Mouse (Mus musculus) bone marrow, adult 2 months (tissue): ENCODE measurements around the gene Ctsm. TPM values are rescaled to one million over a fixed set of nuclear protein-coding genes. Genes with fewer than 3 reads are reported as not detected.
"Not testable (repeated sequence)": the region's sequence is repeated elsewhere in the genome, so short reads cannot be mapped to it uniquely, and the experiment has no call there.

Experiments used
- H3K27ac ChIP-seq: fragments of 200-500 bp; 2 replicates; pipeline ENCODE4 v1.5.1; 2012; ENCODE audit warnings: low read depth, mild to moderate bottlenecking, control low read depth, inconsistent platforms, low read length; ENCODE audit not compliant: control insufficient read depth, poor library complexity, insufficient read depth
- H3K4me1 ChIP-seq: fragments of 200-500 bp; 2 replicates; pipeline ENCODE4 v1.6.1; 2011; ENCODE audit warnings: low read length; ENCODE audit not compliant: control insufficient read depth, insufficient read depth
- H3K4me3 ChIP-seq: fragments of 200-500 bp; replicated peaks from 2 replicates; pipeline ENCODE3; 2011; ENCODE audit warnings: mild to moderate bottlenecking, low read depth, low read length, control low read depth; ENCODE audit not compliant: control insufficient read depth
- CTCF ChIP-seq: fragments of 200-500 bp; IDR thresholded peaks from 2 replicates; pipeline ENCODE4 v1.5.1; 2011; ENCODE audit warnings: low read length, control low read depth; ENCODE audit not compliant: control insufficient read depth, insufficient read depth
- POLR2A ChIP-seq: fragments of 200-500 bp; IDR thresholded peaks from 2 replicates; pipeline ENCODE4 v1.6.1; 2011; ENCODE audit warnings: low read depth, mild to moderate bottlenecking, control low read depth, low read length, borderline replicate concordance; ENCODE audit not compliant: control insufficient read depth
- WGBS: fragments of 180-500 bp; shearing (Covaris S2); methylation state at CpG from one replicate; pipeline ENCODE4 v1.1.7; 2018; 5-methylcytosine and 5-hydroxymethylcytosine counted together
- polyA plus RNA-seq: library from polyadenylated mRNA; stranded (reverse); fragments of >200 nt; gene quantifications from 2 replicates; pipeline ENCODE4 v1.2.4, GENCODE M21; 2011; ENCODE audit warnings: low replicate concordance; ENCODE audit not compliant: missing spikeins, insufficient read depth, insufficient read length

Gene Ctsm
- not detected in 2 replicates for polyA plus RNA-seq

DNA sequence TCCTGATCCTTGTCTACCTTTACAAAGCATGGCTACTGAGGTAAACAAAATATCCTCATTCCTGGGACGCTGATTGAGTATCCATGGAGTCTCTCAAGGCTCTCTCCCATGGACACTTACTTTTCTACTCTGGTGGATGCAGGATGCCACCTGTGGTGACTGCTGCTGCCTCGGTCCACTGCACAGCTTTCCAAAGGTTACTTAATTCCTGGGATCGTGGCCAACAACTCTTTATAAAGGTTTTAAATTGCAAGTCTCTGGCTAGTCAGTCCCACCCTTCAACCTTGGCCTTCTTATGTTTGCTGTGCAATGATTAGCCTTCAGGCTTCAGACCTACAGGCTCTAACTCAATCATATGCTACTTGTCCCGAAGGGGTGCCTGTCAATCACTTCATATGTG lies at the start of gene Ctsm:
Ctsm (minus strand) TSS at position 209 of the 400 bp plus-strand sequence.
- 61% methylated on average over 4 of the region's 4 CpGs for WGBS
- no peak within 1 kb of the TSS for H3K4me3 ChIP-seq

DNA sequence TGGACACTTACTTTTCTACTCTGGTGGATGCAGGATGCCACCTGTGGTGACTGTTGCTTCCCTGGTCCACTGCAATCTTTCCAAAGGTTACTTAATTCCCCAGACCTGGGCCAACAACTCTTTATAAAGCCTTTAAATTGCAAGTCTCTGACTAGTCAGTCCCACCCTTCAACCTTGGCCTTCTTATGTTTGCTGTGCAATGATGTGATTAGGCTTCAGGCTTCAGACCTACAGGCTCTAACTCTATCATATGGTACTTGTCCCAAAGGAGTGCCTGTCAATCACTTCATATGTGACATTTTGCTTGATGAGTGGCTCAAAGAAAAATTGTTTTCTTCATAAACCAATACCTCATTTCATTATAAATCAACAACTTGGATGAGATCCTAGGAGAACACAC lies 28.4 kb upstream of the Ctsm start, which contains the start of gene Cts3:
Cts3 (minus strand) TSS at position 101 of the 400 bp plus-strand sequence.
- no peaks in the 10 kb centered on the region for H3K4me1 ChIP-seq
- H3K4me3 ChIP-seq = no peak within 1 kb of the TSS
- TF ChIP-seq CTCF (no peak), POLR2A (no peak)
- no peak within 1 kb of the TSS for H3K27ac ChIP-seq

More for the DNA sequence above, at the start of gene Ctsm:
- H3K27ac ChIP-seq = no peak within 1 kb of the TSS
- H3K4me1 ChIP-seq = no peaks in the 10 kb centered on the region
- no peak for TF ChIP-seq CTCF
- no peak for TF ChIP-seq POLR2A

DNA sequence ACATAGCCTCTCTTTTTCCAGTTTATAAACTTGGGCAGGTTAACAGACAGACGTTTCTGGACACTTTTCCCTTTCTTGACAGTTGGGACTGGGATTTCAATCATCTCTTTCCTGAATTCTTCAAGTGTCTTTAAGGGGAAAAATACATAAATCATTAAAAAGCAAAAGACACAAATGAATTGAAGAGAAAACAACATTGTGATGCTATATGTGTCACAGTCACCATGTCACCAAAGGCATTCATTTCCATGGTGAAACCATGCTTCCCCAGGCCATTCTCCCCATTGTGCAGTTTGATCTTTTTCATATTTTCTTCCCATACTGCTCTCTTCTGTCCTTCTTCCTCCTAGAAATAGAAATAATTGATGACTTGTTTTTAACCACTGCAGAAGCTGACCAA lies 26.4 kb upstream of the Ctsm start, which contains the start of gene Gm49352:
Gm49352 (minus strand) TSS at position 101 of the 400 bp plus-strand sequence.
- not testable (repeated sequence) for H3K27ac ChIP-seq, H3K4me3 ChIP-seq, H3K4me1 ChIP-seq
- WGBS = 36% methylated on average over 1 of the region's 1 CpGs

Other genes starting within 250 kb of the Ctsm start
- not detected in 2 replicates for gene Cts7, start 183.6 kb downstream of the Ctsm start, polyA plus RNA-seq
- not detected in 2 replicates for gene Gm49352, start 26.3 kb upstream of the Ctsm start, polyA plus RNA-seq
- gene Cts3, start 28.3 kb upstream of the Ctsm start, polyA plus RNA-seq = not detected in 2 replicates